14 mouse cellular contexts compared by ENCODE assay signal in genomic region chr5:132466427-132467363, GRCm38 (mm10).
DNase-seq lines count a peak whose midpoint lies in the region; ATAC-seq lines count a peak whose summit lies in the region.
"Had no signal": no experiment of that assay in that cellular context is flagged by ENCODE, and none has a peak within 500 bp of the region (broad histone marks: within the 10 kb centered on the region; RNA-seq: fewer than 3 reads in every experiment).

No protein-coding gene starts in this region.

- no peaks in the 10 kb centered on the region for H3K27me3 ChIP-seq in heart, embryonic 16.5 days (ENCODE audit: control insufficient read depth, insufficient read depth, low read length)
- H3K27me3 ChIP-seq in liver, embryonic 13.5 days = no peaks in the 10 kb centered on the region
- H3K27me3 ChIP-seq: hindbrain, embryonic 12.5 days; limb, embryonic 12.5 days had no signal

- no peak overlapping the region for H3K4me3 ChIP-seq in heart, embryonic 16.5 days (ENCODE audit: low read length)
- no peak overlapping the region for H3K4me3 ChIP-seq in liver, embryonic 13.5 days (replicated peaks)
- H3K4me3 ChIP-seq: hindbrain, embryonic 12.5 days; limb, embryonic 12.5 days; myocyte had no signal

- H3K9ac ChIP-seq in heart, embryonic 16.5 days (ENCODE audit: low read length) = no peak overlapping the region
- H3K9ac ChIP-seq in liver, embryonic 13.5 days = no peak overlapping the region
- H3K9ac ChIP-seq: hindbrain, embryonic 12.5 days; limb, embryonic 12.5 days had no signal

- WGBS in heart, embryonic 16.5 days = 56% methylated on average over 16 of the region's 16 CpGs
- WGBS in liver, embryonic 13.5 days (ENCODE audit: insufficient replicate concordance) = 11% methylated on average over 16 of the region's 16 CpGs

- no peak for DNase-seq in heart, postnatal 4 days
- DNase-seq in c-Kit-positive CD71-negative TER-119-negative erythroid progenitor cells, embryonic 14.5 days (ENCODE audit: low read depth) = peak; percentile 39
- peak; percentile 27 for DNase-seq in liver, embryonic 13.5 days
- no peak for DNase-seq in left cerebral cortex, adult 11 months (ENCODE audit: low spot score)
- no peak for DNase-seq in urinary bladder, postnatal 4 days (ENCODE audit: low spot score in 2 of 2)
- DNase-seq in left cerebral cortex, adult 8-10 months (ENCODE audit: low spot score in 2 of 2) = no peak
- DNase-seq: cerebellum, adult 8-10 months; kidney, postnatal 36 days had no signal

- peak; percentile 63 for ATAC-seq in heart, embryonic 16.5 days (replicated peaks; ENCODE audit: extremely low read depth, insufficient read depth, low FRiP score)
- peak; percentile 91 for ATAC-seq in liver, embryonic 13.5 days (ENCODE audit: low read depth)
- ATAC-seq in megakaryocyte-erythroid progenitor cell, adult 5-6 weeks (replicated peaks; ENCODE audit: low FRiP score, low TSS enrichment, poor library complexity, severe bottlenecking) = peak; percentile 96
- ATAC-seq: CD4-positive, CD25-positive, alpha-beta regulatory T cell, adult 4 months had no signal

- H3K9me3 ChIP-seq in heart, embryonic 16.5 days (replicated peaks; ENCODE audit: control insufficient read depth, low read length) = no peaks in the 10 kb centered on the region
- H3K9me3 ChIP-seq in liver, embryonic 13.5 days (replicated peaks) = no peaks in the 10 kb centered on the region
- H3K9me3 ChIP-seq: hindbrain, embryonic 12.5 days; limb, embryonic 12.5 days had no signal

- 0 out of 2 replicates have a peak overlapping the region, but pooled peaks have one; percentile 3 for H3K27ac ChIP-seq in heart, embryonic 16.5 days (ENCODE audit: low read length)
- H3K27ac ChIP-seq in liver, embryonic 13.5 days = 0 out of 2 replicates have a peak overlapping the region, but pooled peaks have one; percentile 9
- H3K27ac ChIP-seq: hindbrain, embryonic 12.5 days; limb, embryonic 12.5 days had no signal

- peaks cover 10% of the 10 kb centered on the region for H3K4me1 ChIP-seq in heart, embryonic 16.5 days (ENCODE audit: control insufficient read depth, insufficient read depth, low read length)
- H3K4me1 ChIP-seq in liver, embryonic 13.5 days (replicated peaks) = peaks cover 23% of the 10 kb centered on the region

- no peaks in the 10 kb centered on the region for H3K36me3 ChIP-seq in heart, embryonic 16.5 days (ENCODE audit: control insufficient read depth, insufficient read depth)
- no peaks in the 10 kb centered on the region for H3K36me3 ChIP-seq in liver, embryonic 13.5 days
- H3K36me3 ChIP-seq: hindbrain, embryonic 12.5 days; limb, embryonic 12.5 days had no signal

- H3K4me2 ChIP-seq in heart, embryonic 16.5 days (ENCODE audit: low read depth, low read length) = no peak overlapping the region
- H3K4me2 ChIP-seq in liver, embryonic 13.5 days = peak overlapping the region; percentile 32
- H3K4me2 ChIP-seq: hindbrain, embryonic 12.5 days; limb, embryonic 12.5 days had no signal

Comparison
In these comparisons a context has a peak if more than half of its experiments do, and no peak if none do; other contexts are left out.
1. DNase-seq: peak in c-Kit-positive CD71-negative TER-119-negative erythroid progenitor cells, embryonic 14.5 days (single experiment) and liver, embryonic 13.5 days (single experiment); none in heart, postnatal 4 days (single experiment), left cerebral cortex, adult 11 months (single experiment), urinary bladder, postnatal 4 days (0 of 2) and left cerebral cortex, adult 8-10 months (0 of 2).
2. Peak in every context shown above with its lines, with median percentiles within 50 percentile points of each other: ATAC-seq.